Mouse (Mus musculus) liver, embryonic 12.5 days (tissue): Measurements from ENCODE around the gene Irf2bp2. TPM values are rescaled to one million over a fixed set of nuclear protein-coding genes. Genes with fewer than 3 reads are reported as not detected.

ENCODE experiments used
- ATAC-seq: fragments of 200-750 bp; cut with Nextera tagmentation; 2 replicates; pipeline ENCODE4 v1.8.0; 2017; ENCODE audit warnings: moderate number of reproducible peaks, mild to moderate bottlenecking, moderate library complexity
- H3K27ac ChIP-seq: fragments of 300-500 bp; sonication (generic); 2 replicates; pipeline ENCODE4 v1.5.1; 2016; ENCODE audit warnings: mild to moderate bottlenecking
- H3K27me3 ChIP-seq: fragments of 300-500 bp; sonication (generic); replicated peaks from 2 replicates; pipeline ENCODE4 v1.6.1; 2016; ENCODE audit warnings: mild to moderate bottlenecking, moderate library complexity
- H3K36me3 ChIP-seq: fragments of 300-500 bp; sonication (generic); 2 replicates; pipeline ENCODE4 v1.6.1; 2016; ENCODE audit warnings: mild to moderate bottlenecking, moderate library complexity
- H3K4me1 ChIP-seq: fragments of 300-500 bp; sonication (generic); 2 replicates; pipeline ENCODE4 v1.6.1; 2016
- H3K4me2 ChIP-seq: fragments of 300-500 bp; sonication (generic); 2 replicates; pipeline ENCODE4 v1.6.1; 2016; ENCODE audit warnings: mild to moderate bottlenecking, moderate library complexity
- H3K4me3 ChIP-seq: fragments of 300-500 bp; sonication (generic); 2 replicates; pipeline ENCODE4 v1.5.1; 2016; ENCODE audit warnings: mild to moderate bottlenecking, moderate library complexity
- H3K9ac ChIP-seq: fragments of 300-500 bp; sonication (generic); 2 replicates; pipeline ENCODE4 v1.6.1; 2016; ENCODE audit warnings: mild to moderate bottlenecking, moderate library complexity
- H3K9me3 ChIP-seq: fragments of 300-500 bp; sonication (generic); replicated peaks from 2 replicates; pipeline ENCODE4 v1.6.1; 2016; ENCODE audit warnings: mild to moderate bottlenecking, moderate library complexity
- WGBS: fragments of 180-500 bp; shearing (Covaris S2); methylation state at CpG from one replicate; pipeline ENCODE4 v1.1.7; 2016; ENCODE audit not compliant: insufficient replicate concordance; 5-methylcytosine and 5-hydroxymethylcytosine counted together
- polyA plus RNA-seq: library from polyadenylated mRNA; unstranded; fragments of >200 nt; fragmentation: Nextera tagmentation; extraction: Ambion mirVana; gene quantifications from 2 replicates; pipeline ENCODE4 v1.2.1, GENCODE M21; 2016

Gene Irf2bp2
- polyA plus RNA-seq, 1 experiment from 2014 or later, result 5.5 TPM

DNA sequence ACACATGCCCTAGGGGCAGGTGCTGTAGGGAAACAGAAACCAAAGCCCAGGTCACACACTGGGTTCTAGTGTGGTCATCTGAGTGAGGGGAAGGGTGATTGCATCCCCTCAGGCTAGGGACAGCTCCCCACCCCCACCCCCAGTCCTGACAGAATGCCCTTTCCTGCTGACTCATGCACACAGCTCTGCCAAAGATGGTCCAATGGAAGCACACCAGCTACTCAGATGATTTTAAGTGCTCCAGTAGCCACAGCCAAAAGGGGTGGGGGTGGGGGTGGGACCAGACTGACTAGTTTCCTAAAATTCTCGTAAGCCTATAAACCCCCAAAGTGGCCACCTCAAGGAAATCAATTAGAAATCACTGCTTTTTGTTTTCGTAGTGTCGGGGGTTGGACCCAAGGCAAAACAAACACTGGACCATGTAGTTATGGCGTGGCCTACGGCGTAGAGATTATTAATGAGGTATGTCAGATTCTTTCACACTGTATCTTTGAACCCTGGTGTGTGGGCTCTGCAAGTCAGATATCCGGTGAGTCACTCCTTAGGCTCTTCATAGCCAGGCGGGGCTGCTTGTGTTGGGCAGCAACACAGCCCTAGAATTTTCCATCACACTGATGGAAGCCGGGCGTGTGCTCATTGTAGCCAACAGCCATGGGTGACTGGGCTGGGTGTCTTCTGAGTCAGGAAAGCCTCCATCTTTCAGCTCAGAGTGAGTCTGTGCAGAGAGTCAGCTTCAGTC, 54.3 kb downstream of the Irf2bp2 start:
- 64% methylated on average over 10 of the region's 10 CpGs for WGBS
- H3K27ac ChIP-seq, result no peak overlapping the region

DNA sequence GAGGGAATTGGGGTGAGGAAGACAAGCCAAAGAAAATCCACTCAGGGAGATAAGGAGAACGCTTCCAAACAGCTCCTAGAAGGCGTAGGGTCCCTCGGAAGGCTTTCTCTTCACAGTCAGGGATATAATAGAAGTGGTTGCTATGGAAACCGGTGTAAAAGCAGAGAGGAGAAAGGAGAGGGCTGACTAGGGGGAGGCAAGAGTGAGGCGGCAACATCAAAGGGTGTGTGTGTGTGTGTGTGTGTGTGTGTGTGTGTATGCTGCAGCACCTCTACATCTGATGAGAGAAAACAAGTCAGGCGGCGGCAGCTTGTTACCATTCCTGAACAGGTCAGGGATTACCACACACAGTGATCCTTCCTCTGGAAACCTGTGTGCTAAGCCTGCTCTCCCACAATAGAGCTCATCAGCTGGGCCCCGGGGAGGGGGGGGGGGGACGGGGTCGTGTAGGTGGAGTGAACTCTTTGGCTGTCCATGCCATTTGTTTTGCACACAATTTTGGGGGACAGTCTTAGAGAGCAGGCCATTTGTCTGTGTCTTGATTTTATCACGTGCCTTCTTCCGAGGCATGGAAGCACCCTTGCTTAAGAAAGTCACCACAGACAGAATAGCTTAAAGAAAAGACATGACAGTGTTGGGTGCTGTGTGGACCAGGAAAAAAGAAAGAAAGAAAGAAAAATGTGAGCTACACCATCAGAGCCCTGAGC, 55.0 kb downstream of the Irf2bp2 start:
- no peak overlapping the region for H3K27ac ChIP-seq
- H3K27me3 ChIP-seq, result 0 out of 2 replicates have a peak, but pooled peaks cover 4% of the 10 kb centered on the region
- no peak overlapping the region for H3K4me2 ChIP-seq
- whole genome bisulfite sequencing, result 31% methylated on average over 12 of the region's 12 CpGs
- H3K4me1 ChIP-seq, result peaks cover 22% of the 10 kb centered on the region
- H3K4me3 ChIP-seq, result no peak overlapping the region
- no peak for ATAC-seq
- H3K36me3 ChIP-seq, result no peaks in the 10 kb centered on the region
- H3K9ac ChIP-seq, result no peak overlapping the region
- no peaks in the 10 kb centered on the region for H3K9me3 ChIP-seq

More for the DNA sequence above, 54.3 kb downstream of the Irf2bp2 start:
- Histone ChIP-seq H3K27me3 (0 out of 2 replicates have a peak, but pooled peaks cover 4% of the 10 kb centered on the region), H3K9me3 (no peaks in the 10 kb centered on the region), H3K4me1 (peaks cover 22% of the 10 kb centered on the region), H3K9ac (no peak overlapping the region), H3K4me3 (no peak overlapping the region), H3K4me2 (no peak overlapping the region), H3K36me3 (no peaks in the 10 kb centered on the region)
- peak; percentile 20; the same call in 1 of the 2 replicates for ATAC-seq

Other genes starting within 250 kb of the Irf2bp2 start
- 39.6 and 42.7 TPM in 2 replicates for gene Coa6, start 171.5 kb downstream of the Irf2bp2 start, polyA plus RNA-seq
- gene Tarbp1, start 118.9 kb downstream of the Irf2bp2 start, polyA plus RNA-seq, result 3.3 and 3.4 TPM in 2 replicates